17 mouse cellular contexts compared by ENCODE assay signal in the genomic region with DNA sequence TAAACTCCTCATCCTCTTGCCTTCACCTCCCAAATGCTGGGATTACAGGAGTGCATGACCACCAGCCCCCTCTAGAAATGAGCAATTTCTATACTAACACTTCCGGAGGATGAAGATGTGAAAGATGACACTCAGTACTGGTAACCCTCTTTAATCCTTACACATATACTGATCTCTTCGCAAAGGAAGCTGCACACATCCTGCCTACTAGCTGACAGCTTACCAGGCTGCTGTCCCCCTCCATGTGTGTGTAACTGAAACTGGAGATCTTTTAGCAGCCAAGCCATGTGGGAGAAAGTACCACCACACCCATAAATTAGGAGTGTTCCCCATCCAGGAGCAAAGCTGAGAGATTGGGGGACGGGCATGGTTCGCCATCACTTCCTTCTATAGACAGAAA. TPM values are rescaled to one million over a fixed set of nuclear protein-coding genes. Genes with fewer than 3 reads are reported as not detected.
DNase-seq lines count a peak whose midpoint lies in the region; ATAC-seq and TF ChIP-seq lines count a peak whose summit lies in the region.
"Had no signal": no experiment of that assay in that cellular context is flagged by ENCODE, and none has a peak within 500 bp of the region (broad histone marks: within the 10 kb centered on the region; RNA-seq: fewer than 3 reads in every experiment).

No protein-coding gene starts in this region.

- H3K4me2 ChIP-seq in forebrain, embryonic 14.5 days (ENCODE audit: low read length) = no peak overlapping the region
- H3K4me2 ChIP-seq: embryonic facial prominence, embryonic 13.5 days; heart, embryonic 13.5 days; hindbrain, embryonic 15.5 days had no signal

- H3K79me2 ChIP-seq in heart, adult 2 months (replicated peaks; ENCODE audit: control insufficient read depth, insufficient read depth, low read length) = no peaks in the 10 kb centered on the region

- TF ChIP-seq POLR2A in heart, adult 2 months (IDR thresholded peaks at IDR 0.05; ENCODE audit: insufficient read depth, low read depth, low read length) = no peak
- no peak for TF ChIP-seq POLR2A in brain, embryonic 14.5 days (IDR thresholded peaks at IDR 0.05; ENCODE audit: borderline replicate concordance, extremely low read depth, insufficient read depth, insufficient read length, poor library complexity, severe bottlenecking)

- H3K27ac ChIP-seq in forebrain, embryonic 14.5 days (ENCODE audit: low read depth, low read length) = peak overlapping the region; percentile 9; the same call in 1 of the 2 replicates
- H3K27ac ChIP-seq in forebrain, embryonic 10.5 days = no peak overlapping the region
- no peak overlapping the region for H3K27ac ChIP-seq in heart, adult 2 months
- H3K27ac ChIP-seq: embryonic facial prominence, embryonic 13.5 days; heart, embryonic 13.5 days; hindbrain, embryonic 15.5 days had no signal

- H3K27me3 ChIP-seq in forebrain, embryonic 14.5 days (replicated peaks; ENCODE audit: control insufficient read depth, insufficient read depth, low read length) = no peaks in the 10 kb centered on the region
- no peaks in the 10 kb centered on the region for H3K27me3 ChIP-seq in forebrain, embryonic 10.5 days (ENCODE audit: poor library complexity, severe bottlenecking)
- no peaks in the 10 kb centered on the region for H3K27me3 ChIP-seq in heart, adult 2 months (ENCODE audit: control insufficient read depth, insufficient read depth, low read length)
- H3K27me3 ChIP-seq: embryonic facial prominence, embryonic 13.5 days; heart, embryonic 13.5 days; hindbrain, embryonic 15.5 days had no signal

- TF ChIP-seq CTCF in heart, adult 2 months (IDR thresholded peaks at IDR 0.05) = no peak
- no peak for TF ChIP-seq CTCF in brain, embryonic 14.5 days (IDR thresholded peaks at IDR 0.05; ENCODE audit: borderline replicate concordance, extremely low read depth, insufficient read depth, insufficient read length)

- DNase-seq in forebrain, embryonic 14.5 days (ENCODE audit: low spot score) = peak; percentile 17
- DNase-seq in forebrain, embryonic 10.5 days (ENCODE audit: extremely low spot score, low spot score) = no peak
- peak; percentile 76 for DNase-seq in heart, adult 11 months
- no peak for DNase-seq in heart, adult 2 months
- DNase-seq in brain, embryonic 14.5 days (ENCODE audit: low read depth) = peak; percentile 30
- DNase-seq in B cell, adult 2 months = no peak
- no peak for DNase-seq in embryo, embryonic 10.5 days (ENCODE audit: low spot score)

- intact Hi-C loops in heart, adult 2 months (cut with DNase I) = no loop called here

- 78% methylated on average over 4 of the region's 4 CpGs for WGBS in forebrain, embryonic 14.5 days
- WGBS in forebrain, embryonic 10.5 days = 91% methylated on average over 4 of the region's 4 CpGs
- WGBS in heart, adult 2 months = 81% methylated on average over 4 of the region's 4 CpGs

- H3K4me1 ChIP-seq in forebrain, embryonic 14.5 days (ENCODE audit: control insufficient read depth, insufficient read depth, low read length) = no peaks in the 10 kb centered on the region
- no peaks in the 10 kb centered on the region for H3K4me1 ChIP-seq in forebrain, embryonic 10.5 days
- no peaks in the 10 kb centered on the region for H3K4me1 ChIP-seq in heart, adult 2 months (ENCODE audit: control insufficient read depth, insufficient read depth, low read length)
- H3K4me1 ChIP-seq: embryonic facial prominence, embryonic 13.5 days; heart, embryonic 13.5 days; hindbrain, embryonic 15.5 days had no signal

- H3K9me3 ChIP-seq in forebrain, embryonic 14.5 days (replicated peaks; ENCODE audit: control insufficient read depth, low read length) = no peaks in the 10 kb centered on the region
- no peaks in the 10 kb centered on the region for H3K9me3 ChIP-seq in forebrain, embryonic 10.5 days
- H3K9me3 ChIP-seq: embryonic facial prominence, embryonic 13.5 days; G1E; heart, embryonic 13.5 days; hindbrain, embryonic 15.5 days had no signal

- no peak overlapping the region for H3K4me3 ChIP-seq in forebrain, embryonic 14.5 days (ENCODE audit: low read depth, low read length)
- H3K4me3 ChIP-seq in forebrain, embryonic 10.5 days = no peak overlapping the region
- no peak overlapping the region for H3K4me3 ChIP-seq in heart, adult 2 months
- H3K4me3 ChIP-seq: embryonic facial prominence, embryonic 13.5 days; heart, embryonic 13.5 days; hindbrain, embryonic 15.5 days had no signal

- H3K36me3 ChIP-seq in forebrain, embryonic 14.5 days (ENCODE audit: control insufficient read depth, insufficient read depth, low read length) = no peaks in the 10 kb centered on the region
- no peaks in the 10 kb centered on the region for H3K36me3 ChIP-seq in forebrain, embryonic 10.5 days (replicated peaks)
- no peaks in the 10 kb centered on the region for H3K36me3 ChIP-seq in heart, adult 2 months (ENCODE audit: control insufficient read depth, insufficient read depth, low read length)
- H3K36me3 ChIP-seq: embryonic facial prominence, embryonic 13.5 days; G1E; heart, embryonic 13.5 days; hindbrain, embryonic 15.5 days had no signal

- no peak for TF ChIP-seq EP300 in heart, adult 2 months (IDR thresholded peaks at IDR 0.05; ENCODE audit: insufficient read depth, low read depth, low read length)

- no peak overlapping the region for H3K9ac ChIP-seq in forebrain, embryonic 14.5 days (ENCODE audit: low read length)
- H3K9ac ChIP-seq in heart, adult 2 months (ENCODE audit: low read depth, low read length) = no peak overlapping the region
- H3K9ac ChIP-seq: embryonic facial prominence, embryonic 13.5 days; heart, embryonic 13.5 days; hindbrain, embryonic 15.5 days had no signal

- ATAC-seq in forebrain, embryonic 14.5 days = peak; percentile 65; the same call in 1 of the 2 replicates

RNA-seq across cellular contexts. Expression of a gene that starts 13.5 kb away (rescaled TPM):
- 0.32 and 0.70 TPM in 2 replicates for polyA plus RNA-seq in forebrain, embryonic 14.5 days (2014; fragmentation: Nextera tagmentation; extraction: Ambion mirVana)
- not detected in 2 replicates for polyA plus RNA-seq in forebrain, embryonic 10.5 days (2016; fragmentation: Nextera tagmentation; extraction: Ambion mirVana)
- total RNA-seq in heart, adult 2 months (2021) = not detected
- 0.31 TPM in 1 of 2 replicates, not detected in the other for polyA plus RNA-seq in heart, adult 2 months (2012; rRNA removed)
- 0.57 and 0.60 TPM in 2 replicates for polyA plus RNA-seq in brain, embryonic 14.5 days (2012; rRNA removed)
- total RNA-seq: common myeloid progenitor, adult 5-6 weeks; gastrocnemius, adult 18-20 months; gastrocnemius, postnatal 14 days; heart, postnatal 36 days had no signal
- polyA plus RNA-seq: embryonic facial prominence, embryonic 13.5 days; heart, embryonic 13.5 days; heart, postnatal 0 days; intestine, embryonic 14.5 days had no signal

RNA-seq across cellular contexts. Expression of a gene that starts 39.4 kb away (rescaled TPM):
- polyA plus RNA-seq in forebrain, embryonic 14.5 days (2014; fragmentation: Nextera tagmentation; extraction: Ambion mirVana) = 63.1 and 63.3 TPM in 2 replicates
- polyA plus RNA-seq in forebrain, embryonic 10.5 days (2016; fragmentation: Nextera tagmentation; extraction: Ambion mirVana) = 92.7 and 92.9 TPM in 2 replicates
- 10 to 100 TPM; 39.8 to 43.2 TPM for total RNA-seq in heart, adult 2 months (2021)
- polyA plus RNA-seq in heart, adult 2 months (2012; rRNA removed) = 27.6 and 49.3 TPM in 2 replicates
- 42.7 and 42.8 TPM in 2 replicates for polyA plus RNA-seq in brain, embryonic 14.5 days (2012; rRNA removed)

Comparison
In these comparisons a context has a peak if more than half of its experiments do, and no peak if none do; other contexts are left out.
1. DNase-seq: peak in forebrain, embryonic 14.5 days (single experiment), heart, adult 11 months (single experiment) and brain, embryonic 14.5 days (single experiment); none in forebrain, embryonic 10.5 days (single experiment), heart, adult 2 months (0 of 2), B cell, adult 2 months (0 of 2) and embryo, embryonic 10.5 days (single experiment).